Mouse (Mus musculus) brain, adult 2 months (tissue): Measurements from ENCODE around the gene Sod3.

Experiments used
- DNase-seq: peaks from one replicate; pipeline ENCODE4 v3.0.0; 2011; ENCODE audit warnings: low read depth, low spot score

The Sod3 gene

GRCm38 (mm10) chr5:52375847-52376246 lies 12.3 kb downstream of the Sod3 start:
- no peak for DNase-seq

GRCm38 (mm10) chr5:52382837-52383236 lies 19.2 kb downstream of the Sod3 start:
- DNase-seq = no peak

GRCm38 (mm10) chr5:52383748-52384147 lies 20.2 kb downstream of the Sod3 start:
- no peak for DNase-seq

GRCm38 (mm10) chr5:52386016-52386415 lies 22.4 kb downstream of the Sod3 start:
- no peak for DNase-seq

- DNase-seq = peak; percentile 82
Observed at GRCm38 (mm10) chr5:52388092-52388749, 24.6 kb downstream of the Sod3 start.

- DNase-seq = peak; percentile 88
Observed at GRCm38 (mm10) chr5:52390381-52390780, 26.8 kb downstream of the Sod3 start.

GRCm38 (mm10) chr5:52391471-52391870 lies 27.9 kb downstream of the Sod3 start:
- DNase-seq = peak; percentile 84

GRCm38 (mm10) chr5:52393756-52394155 lies 30.2 kb downstream of the Sod3 start:
- peak; percentile 58 for DNase-seq

- no peak for DNase-seq
Observed at GRCm38 (mm10) chr5:52404373-52404772, 40.8 kb downstream of the Sod3 start.

GRCm38 (mm10) chr5:52408668-52409315 lies 45.2 kb downstream of the Sod3 start:
- DNase-seq = peak; percentile 41

GRCm38 (mm10) chr5:52410197-52410596 lies 46.6 kb downstream of the Sod3 start:
- DNase-seq = peak; percentile 45

GRCm38 (mm10) chr5:52411567-52411966 lies 48.0 kb downstream of the Sod3 start:
- no peak for DNase-seq

GRCm38 (mm10) chr5:52415193-52415592 lies 51.6 kb downstream of the Sod3 start:
- DNase-seq = no peak

- DNase-seq = peak; percentile 76
Observed at GRCm38 (mm10) chr5:52415917-52416316, 52.3 kb downstream of the Sod3 start.

- DNase-seq = no peak
Observed at GRCm38 (mm10) chr5:52416485-52416884, 52.9 kb downstream of the Sod3 start.
